Mouse (Mus musculus) layer of hippocampus, postnatal 14 days (tissue): ENCODE measurements around the gene Sox1. TPM values are rescaled to one million over a fixed set of nuclear protein-coding genes. Genes with fewer than 3 reads are reported as not detected.

Experiments used
- microRNA-seq, 2 experiments: library from miRNA; unstranded; fragments of <30 nt; microRNA quantifications; one replicate each; pipeline ENCODE4 v1.2.0; 2021
- total RNA-seq, 2 experiments: library from RNA; stranded (reverse); gene quantifications; 2 replicates each; pipeline ENCODE4 v1.2.3; 2021

The Sox1 gene
- total RNA-seq, 2 experiments from 2014 or later: 11.0 to 12.7 TPM

Small RNAs within 50 kb of the gene (microRNA-seq; reads per million reads assigned to microRNA genes)
- 0 reads per million in 2 experiments for gene Gm25239

Other genes starting within 250 kb of the Sox1 start
- under 1 TPM in 1 of 2 experiments, not detected in 1; 0.26 TPM for gene A230072I06Rik, start 116.5 kb upstream of the Sox1 start, total RNA-seq
- not detected for gene Spaca7, start 177.7 kb downstream of the Sox1 start, total RNA-seq